Mouse (Mus musculus): ENCODE results near the gene E130114P18Rik. TPM values are rescaled to one million over a fixed set of nuclear protein-coding genes. Genes with fewer than 3 reads are reported as not detected.

The E130114P18Rik gene
- polyA plus RNA-seq, 1 experiment from 2014 or later: 0.25 TPM

- H3K27me3 ChIP-seq: no peaks in the 10 kb centered on the region
- H3K4me1 ChIP-seq (replicated peaks): peaks cover 26% of the 10 kb centered on the region
- peak overlapping the region; percentile 78 for H3K4me2 ChIP-seq
- no peaks in the 10 kb centered on the region for H3K36me3 ChIP-seq
- H3K9ac ChIP-seq: peak overlapping the region; percentile 56
- H3K4me3 ChIP-seq: peak overlapping the region; percentile 95
- no peak for ATAC-seq (replicated peaks; ENCODE audit: insufficient number of reproducible peaks, insufficient read depth, low FRiP score, low read depth)
- WGBS: under 1% methylated on average over 20 of the region's 20 CpGs
- peak overlapping the region; percentile 94 for H3K27ac ChIP-seq
- no peaks in the 10 kb centered on the region for H3K9me3 ChIP-seq (replicated peaks)
These were observed 2.2 kb downstream of the E130114P18Rik start for GRCm38 (mm10) chr4:97775494-97776265.

GRCm38 (mm10) chr4:97775059-97775458 is 2.8 kb downstream of the E130114P18Rik start:
- H3K27me3 ChIP-seq: no peaks in the 10 kb centered on the region
- peak overlapping the region; percentile 94 for H3K27ac ChIP-seq
- peak overlapping the region; percentile 95 for H3K4me3 ChIP-seq
- H3K9ac ChIP-seq: peak overlapping the region; percentile 56
- peak; percentile 37; the same call in 1 of the 2 replicates for ATAC-seq (replicated peaks; ENCODE audit: insufficient number of reproducible peaks, insufficient read depth, low FRiP score, low read depth)
- no peaks in the 10 kb centered on the region for H3K36me3 ChIP-seq
- no peaks in the 10 kb centered on the region for H3K9me3 ChIP-seq (replicated peaks)
- peak overlapping the region; percentile 78 for H3K4me2 ChIP-seq
- peaks cover 22% of the 10 kb centered on the region for H3K4me1 ChIP-seq (replicated peaks)
- WGBS: 1% methylated on average over 13 of the region's 13 CpGs

GRCm38 (mm10) chr4:97774446-97774950 is 3.4 kb downstream of the E130114P18Rik start:
- H3K4me3 ChIP-seq: peak overlapping the region; percentile 95
- peaks cover 21% of the 10 kb centered on the region for H3K4me1 ChIP-seq (replicated peaks)
- ATAC-seq (replicated peaks; ENCODE audit: insufficient number of reproducible peaks, insufficient read depth, low FRiP score, low read depth): no peak
- no peaks in the 10 kb centered on the region for H3K9me3 ChIP-seq (replicated peaks)
- H3K9ac ChIP-seq: peak overlapping the region; percentile 56
- H3K27me3 ChIP-seq: no peaks in the 10 kb centered on the region
- peak overlapping the region; percentile 78 for H3K4me2 ChIP-seq
- no peaks in the 10 kb centered on the region for H3K36me3 ChIP-seq
- 21% methylated on average over 4 of the region's 4 CpGs for WGBS
- H3K27ac ChIP-seq: peak overlapping the region; percentile 94

- H3K9ac ChIP-seq: peak overlapping the region; percentile 17; the same call in 1 of the 2 replicates
- peak overlapping the region; percentile 51 for H3K4me3 ChIP-seq
- H3K36me3 ChIP-seq: no peaks in the 10 kb centered on the region
- WGBS: 64% methylated on average over 2 of the region's 2 CpGs
- H3K9me3 ChIP-seq (replicated peaks): no peaks in the 10 kb centered on the region
- ATAC-seq (replicated peaks; ENCODE audit: insufficient number of reproducible peaks, insufficient read depth, low FRiP score, low read depth): no peak
- H3K4me2 ChIP-seq: peak overlapping the region; percentile 80
- H3K4me1 ChIP-seq (replicated peaks): peaks cover 21% of the 10 kb centered on the region
- H3K27ac ChIP-seq: peak overlapping the region; percentile 94
- no peaks in the 10 kb centered on the region for H3K27me3 ChIP-seq
These were observed 4.1 kb downstream of the E130114P18Rik start for GRCm38 (mm10) chr4:97773791-97774190.

- H3K9me3 ChIP-seq (replicated peaks): no peaks in the 10 kb centered on the region
- peak overlapping the region; percentile 51 for H3K4me3 ChIP-seq
- no peaks in the 10 kb centered on the region for H3K27me3 ChIP-seq
- no peaks in the 10 kb centered on the region for H3K36me3 ChIP-seq
- peak overlapping the region; percentile 94 for H3K27ac ChIP-seq
- H3K4me2 ChIP-seq: peak overlapping the region; percentile 80
- peak overlapping the region; percentile 46; the same call in 1 of the 2 replicates for H3K9ac ChIP-seq
- peaks cover 21% of the 10 kb centered on the region for H3K4me1 ChIP-seq (replicated peaks)
- peak; percentile 65 for ATAC-seq (replicated peaks; ENCODE audit: insufficient number of reproducible peaks, insufficient read depth, low FRiP score, low read depth)
- WGBS: under 1% methylated on average over 12 of the region's 14 CpGs
These were observed 4.7 kb downstream of the E130114P18Rik start for GRCm38 (mm10) chr4:97773110-97773593.

- Histone ChIP-seq H3K4me1 (replicated peaks) (peaks cover 21% of the 10 kb centered on the region), H3K9ac (peak within 1 kb of the TSS; percentile 49), H3K4me2 (peak within 1 kb of the TSS; percentile 80), H3K27ac (peak within 1 kb of the TSS; percentile 94), H3K9me3 (replicated peaks) (no peaks in the 10 kb centered on the region), H3K4me3 (peak within 1 kb of the TSS; percentile 51), H3K27me3 (no peaks in the 10 kb centered on the region), H3K36me3 (no peaks in the 10 kb centered on the region)
- ATAC-seq (replicated peaks; ENCODE audit: insufficient number of reproducible peaks, insufficient read depth, low FRiP score, low read depth): no peak
- WGBS: under 1% methylated on average over 9 of the region's 9 CpGs
These were observed 5.2 kb downstream of the E130114P18Rik start, which contains the start of gene Nfia for GRCm38 (mm10) chr4:97772641-97773040. TSS of gene Nfia (plus strand) at chr4:97772734.

- WGBS: under 1% methylated on average over 25 of the region's 25 CpGs
These were observed 5.8 kb downstream of the E130114P18Rik start for GRCm38 (mm10) chr4:97772084-97772484.

GRCm38 (mm10) chr4:97771426-97771825 is 6.5 kb downstream of the E130114P18Rik start:
- Histone ChIP-seq H3K36me3 (no peaks in the 10 kb centered on the region), H3K4me1 (replicated peaks) (peaks cover 21% of the 10 kb centered on the region), H3K9me3 (replicated peaks) (no peaks in the 10 kb centered on the region), H3K27me3 (no peaks in the 10 kb centered on the region), H3K4me2 (peak overlapping the region; percentile 80), H3K27ac (peak overlapping the region; percentile 94), H3K9ac (peak overlapping the region; percentile 49), H3K4me3 (peak overlapping the region; percentile 51)
- no peak for ATAC-seq (replicated peaks; ENCODE audit: insufficient number of reproducible peaks, insufficient read depth, low FRiP score, low read depth)
- 10% methylated on average over 5 of the region's 5 CpGs for WGBS

More at GRCm38 (mm10) chr4:97772084-97772484, 5.8 kb downstream of the E130114P18Rik start:
- peak overlapping the region; percentile 49 for H3K9ac ChIP-seq
- H3K4me1 ChIP-seq (replicated peaks): peaks cover 21% of the 10 kb centered on the region
- H3K27me3 ChIP-seq: no peaks in the 10 kb centered on the region
- ATAC-seq (replicated peaks; ENCODE audit: insufficient number of reproducible peaks, insufficient read depth, low FRiP score, low read depth): peak; percentile 95
- H3K9me3 ChIP-seq (replicated peaks): no peaks in the 10 kb centered on the region
- peak overlapping the region; percentile 94 for H3K27ac ChIP-seq
- H3K36me3 ChIP-seq: no peaks in the 10 kb centered on the region
- H3K4me2 ChIP-seq: peak overlapping the region; percentile 80
- peak overlapping the region; percentile 51 for H3K4me3 ChIP-seq

GRCm38 (mm10) chr4:97769861-97770260 is 8.0 kb downstream of the E130114P18Rik start:
- H3K27me3 ChIP-seq: no peaks in the 10 kb centered on the region
- WGBS: no CpG with 5 or more reads among the region's 1 CpGs
- H3K36me3 ChIP-seq: no peaks in the 10 kb centered on the region
- H3K27ac ChIP-seq: no peak overlapping the region
- H3K9ac ChIP-seq: no peak overlapping the region
- H3K4me1 ChIP-seq (replicated peaks): peaks cover 17% of the 10 kb centered on the region
- H3K9me3 ChIP-seq (replicated peaks): no peaks in the 10 kb centered on the region
- H3K4me2 ChIP-seq: no peak overlapping the region
- no peak for ATAC-seq (replicated peaks; ENCODE audit: insufficient number of reproducible peaks, insufficient read depth, low FRiP score, low read depth)
- H3K4me3 ChIP-seq: no peak overlapping the region

GRCm38 (mm10) chr4:97767516-97767915 is 10.4 kb downstream of the E130114P18Rik start:
- 85% methylated on average over 5 of the region's 5 CpGs for WGBS
- no peak overlapping the region for H3K9ac ChIP-seq
- H3K9me3 ChIP-seq (replicated peaks): no peaks in the 10 kb centered on the region
- H3K27me3 ChIP-seq: no peaks in the 10 kb centered on the region
- no peak overlapping the region for H3K4me3 ChIP-seq
- H3K4me1 ChIP-seq (replicated peaks): peaks cover 4% of the 10 kb centered on the region
- no peak overlapping the region for H3K4me2 ChIP-seq
- ATAC-seq (replicated peaks; ENCODE audit: insufficient number of reproducible peaks, insufficient read depth, low FRiP score, low read depth): no peak
- H3K36me3 ChIP-seq: no peaks in the 10 kb centered on the region
- H3K27ac ChIP-seq: no peak overlapping the region

- ATAC-seq (replicated peaks; ENCODE audit: insufficient number of reproducible peaks, insufficient read depth, low FRiP score, low read depth): no peak
- Histone ChIP-seq H3K4me3 (no peak overlapping the region), H3K9me3 (replicated peaks) (no peaks in the 10 kb centered on the region), H3K27me3 (no peaks in the 10 kb centered on the region), H3K9ac (no peak overlapping the region), H3K4me2 (no peak overlapping the region), H3K36me3 (no peaks in the 10 kb centered on the region), H3K27ac (no peak overlapping the region), H3K4me1 (replicated peaks) (peaks cover 4% of the 10 kb centered on the region)
- WGBS: 67% methylated on average over 4 of the region's 4 CpGs
These were observed 10.9 kb downstream of the E130114P18Rik start for GRCm38 (mm10) chr4:97767025-97767424.

All from heart, embryonic 15.5 days (tissue).